Mouse (Mus musculus): ENCODE measurements at regions not wholly inside any gene's neighbourhood (a gene's known extent, or its start where the extent isn't known, plus 50 kb on each side); places are given as distances from the start of the nearest gene placed in this dataset.
A peak's percentile ranks its signal among the peaks of the same experiment; 100 is the strongest.

- no peak for DNase-seq
- no peak for ATAC-seq (ENCODE audit: low FRiP score, low TSS enrichment)
- 54% methylated on average over 6 of the region's 6 CpGs for WGBS
Observed at GRCm38 (mm10) chr13:97681228-97681987, 79.0 kb downstream of the Gm10260 start.

GRCm38 (mm10) chr13:97680283-97680896 is 80.0 kb downstream of the Gm10260 start:
- Histone ChIP-seq H3K4me1 (ENCODE audit: control insufficient read depth, insufficient read depth, low read length) (no peaks in the 10 kb centered on the region), H3K4me3 (replicated peaks; ENCODE audit: low read depth, low read length) (no peak overlapping the region), H3K4me2 (ENCODE audit: low read length) (no peak overlapping the region), H3K9me3 (ENCODE audit: control insufficient read depth, low read length) (no peaks in the 10 kb centered on the region), H3K36me3 (ENCODE audit: control insufficient read depth, insufficient read depth, low read length) (no peaks in the 10 kb centered on the region), H3K9ac (replicated peaks; ENCODE audit: low read length) (no peak overlapping the region), H3K27me3 (ENCODE audit: control insufficient read depth, insufficient read depth, low read length) (no peaks in the 10 kb centered on the region), H3K27ac (replicated peaks; ENCODE audit: low read depth, low read length) (no peak overlapping the region)
- 81% methylated on average over 5 of the region's 5 CpGs for WGBS
- ATAC-seq (ENCODE audit: low FRiP score, low TSS enrichment) (no peak), DNase-seq (no peak)

More at GRCm38 (mm10) chr13:97681228-97681987, 79.0 kb downstream of the Gm10260 start:
- H3K27me3 ChIP-seq (ENCODE audit: control insufficient read depth, insufficient read depth, low read length) = no peaks in the 10 kb centered on the region
- H3K27ac ChIP-seq (replicated peaks; ENCODE audit: low read depth, low read length) = no peak overlapping the region
- H3K4me3 ChIP-seq (replicated peaks; ENCODE audit: low read depth, low read length) = no peak overlapping the region
- H3K4me2 ChIP-seq (ENCODE audit: low read length) = no peak overlapping the region
- no peaks in the 10 kb centered on the region for H3K36me3 ChIP-seq (ENCODE audit: control insufficient read depth, insufficient read depth, low read length)
- H3K4me1 ChIP-seq (ENCODE audit: control insufficient read depth, insufficient read depth, low read length) = no peaks in the 10 kb centered on the region
- no peak overlapping the region for H3K9ac ChIP-seq (replicated peaks; ENCODE audit: low read length)
- no peaks in the 10 kb centered on the region for H3K9me3 ChIP-seq (ENCODE audit: control insufficient read depth, low read length)

GRCm38 (mm10) chr13:97678991-97679390 is 81.4 kb downstream of the Gm10260 start:
- no peak for DNase-seq
- no peak overlapping the region for H3K9ac ChIP-seq (replicated peaks; ENCODE audit: low read length)
- H3K36me3 ChIP-seq (ENCODE audit: control insufficient read depth, insufficient read depth, low read length) = no peaks in the 10 kb centered on the region
- no peaks in the 10 kb centered on the region for H3K27me3 ChIP-seq (ENCODE audit: control insufficient read depth, insufficient read depth, low read length)
- no peak overlapping the region for H3K27ac ChIP-seq (replicated peaks; ENCODE audit: low read depth, low read length)
- no peak overlapping the region for H3K4me2 ChIP-seq (ENCODE audit: low read length)
- WGBS = 93% methylated on average over 5 of the region's 5 CpGs
- H3K9me3 ChIP-seq (ENCODE audit: control insufficient read depth, low read length) = no peaks in the 10 kb centered on the region
- no peaks in the 10 kb centered on the region for H3K4me1 ChIP-seq (ENCODE audit: control insufficient read depth, insufficient read depth, low read length)
- no peak for ATAC-seq (ENCODE audit: low FRiP score, low TSS enrichment)
- no peak overlapping the region for H3K4me3 ChIP-seq (replicated peaks; ENCODE audit: low read depth, low read length)

DNA sequence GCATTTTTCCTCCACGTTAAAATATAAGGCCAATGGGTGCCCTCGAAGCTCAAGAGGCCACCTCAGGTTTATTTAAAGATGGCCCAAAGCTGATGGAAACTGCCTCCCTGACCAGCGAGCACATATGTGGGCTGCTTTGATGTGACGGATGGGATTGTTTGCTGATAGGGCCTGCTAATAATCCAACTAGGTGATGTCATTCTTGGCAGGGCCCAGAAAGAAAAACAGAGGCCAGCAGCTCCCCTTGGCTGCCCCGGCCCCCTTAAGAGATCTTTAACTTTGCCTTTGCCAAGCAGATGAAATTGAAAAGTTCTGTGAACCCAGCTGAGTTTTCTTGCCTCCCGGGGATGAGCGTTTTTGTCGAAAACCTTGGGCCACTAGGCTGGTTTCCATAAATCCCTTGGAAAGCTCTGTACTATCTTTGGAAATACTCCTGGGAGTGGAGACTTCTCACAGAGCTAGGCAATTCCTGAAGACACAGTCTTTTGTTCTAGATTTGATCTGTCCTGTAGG is 83.8 kb downstream of the Gm10260 start:
- Histone ChIP-seq H3K27ac (replicated peaks; ENCODE audit: low read depth, low read length) (no peak overlapping the region), H3K9me3 (ENCODE audit: control insufficient read depth, low read length) (no peaks in the 10 kb centered on the region), H3K4me3 (replicated peaks; ENCODE audit: low read depth, low read length) (no peak overlapping the region), H3K4me2 (ENCODE audit: low read length) (no peak overlapping the region), H3K4me1 (ENCODE audit: control insufficient read depth, insufficient read depth, low read length) (peaks cover 9% of the 10 kb centered on the region; the same call in 1 of the 2 replicates), H3K36me3 (ENCODE audit: control insufficient read depth, insufficient read depth, low read length) (no peaks in the 10 kb centered on the region), H3K27me3 (ENCODE audit: control insufficient read depth, insufficient read depth, low read length) (no peaks in the 10 kb centered on the region), H3K9ac (replicated peaks; ENCODE audit: low read length) (no peak overlapping the region)
- ATAC-seq (ENCODE audit: low FRiP score, low TSS enrichment) (no peak), DNase-seq (no peak)
- 82% methylated on average over 8 of the region's 8 CpGs for WGBS

GRCm38 (mm10) chr13:97673107-97673506 is 87.3 kb downstream of the Gm10260 start:
- WGBS = 90% methylated on average over 5 of the region's 5 CpGs
- Histone ChIP-seq H3K27me3 (ENCODE audit: control insufficient read depth, insufficient read depth, low read length) (no peaks in the 10 kb centered on the region), H3K4me3 (replicated peaks; ENCODE audit: low read depth, low read length) (no peak overlapping the region), H3K36me3 (ENCODE audit: control insufficient read depth, insufficient read depth, low read length) (no peaks in the 10 kb centered on the region), H3K9ac (replicated peaks; ENCODE audit: low read length) (no peak overlapping the region), H3K9me3 (ENCODE audit: control insufficient read depth, low read length) (no peaks in the 10 kb centered on the region), H3K4me1 (ENCODE audit: control insufficient read depth, insufficient read depth, low read length) (peaks cover 25% of the 10 kb centered on the region), H3K4me2 (ENCODE audit: low read length) (no peak overlapping the region), H3K27ac (replicated peaks; ENCODE audit: low read depth, low read length) (no peak overlapping the region)
- ATAC-seq (ENCODE audit: low FRiP score, low TSS enrichment) = no peak
- DNase-seq = no peak

GRCm38 (mm10) chr13:97672038-97672675 is 88.3 kb downstream of the Gm10260 start:
- no peak for ATAC-seq (ENCODE audit: low FRiP score, low TSS enrichment)
- Histone ChIP-seq H3K36me3 (ENCODE audit: control insufficient read depth, insufficient read depth, low read length) (no peaks in the 10 kb centered on the region), H3K4me2 (ENCODE audit: low read length) (no peak overlapping the region), H3K27me3 (ENCODE audit: control insufficient read depth, insufficient read depth, low read length) (no peaks in the 10 kb centered on the region), H3K9me3 (ENCODE audit: control insufficient read depth, low read length) (no peaks in the 10 kb centered on the region), H3K4me1 (ENCODE audit: control insufficient read depth, insufficient read depth, low read length) (peaks cover 25% of the 10 kb centered on the region), H3K9ac (replicated peaks; ENCODE audit: low read length) (no peak overlapping the region), H3K27ac (replicated peaks; ENCODE audit: low read depth, low read length) (peak overlapping the region; percentile 26), H3K4me3 (replicated peaks; ENCODE audit: low read depth, low read length) (no peak overlapping the region)
- DNase-seq = peak; percentile 59
- 33% methylated on average over 7 of the region's 7 CpGs for WGBS

GRCm38 (mm10) chr13:97669366-97669765 is 91.1 kb downstream of the Gm10260 start:
- H3K9me3 ChIP-seq (ENCODE audit: control insufficient read depth, low read length) = no peaks in the 10 kb centered on the region
- no peak overlapping the region for H3K4me3 ChIP-seq (replicated peaks; ENCODE audit: low read depth, low read length)
- no peaks in the 10 kb centered on the region for H3K36me3 ChIP-seq (ENCODE audit: control insufficient read depth, insufficient read depth, low read length)
- no peaks in the 10 kb centered on the region for H3K27me3 ChIP-seq (ENCODE audit: control insufficient read depth, insufficient read depth, low read length)
- peaks cover 25% of the 10 kb centered on the region for H3K4me1 ChIP-seq (ENCODE audit: control insufficient read depth, insufficient read depth, low read length)
- DNase-seq (no peak), ATAC-seq (ENCODE audit: low FRiP score, low TSS enrichment) (no peak)
- peak overlapping the region; percentile 21; the same call in 1 of the 2 replicates for H3K27ac ChIP-seq (replicated peaks; ENCODE audit: low read depth, low read length)
- 86% methylated on average over 8 of the region's 8 CpGs for WGBS
- no peak overlapping the region for H3K9ac ChIP-seq (replicated peaks; ENCODE audit: low read length)
- H3K4me2 ChIP-seq (ENCODE audit: low read length) = no peak overlapping the region

- no peak overlapping the region for H3K9ac ChIP-seq (replicated peaks; ENCODE audit: low read length)
- H3K4me3 ChIP-seq (replicated peaks; ENCODE audit: low read depth, low read length) = no peak overlapping the region
- H3K27ac ChIP-seq (replicated peaks; ENCODE audit: low read depth, low read length) = peak overlapping the region; percentile 21; the same call in 1 of the 2 replicates
- ATAC-seq (ENCODE audit: low FRiP score, low TSS enrichment) (no peak), DNase-seq (peak; percentile 55)
- no peaks in the 10 kb centered on the region for H3K36me3 ChIP-seq (ENCODE audit: control insufficient read depth, insufficient read depth, low read length)
- no peaks in the 10 kb centered on the region for H3K9me3 ChIP-seq (ENCODE audit: control insufficient read depth, low read length)
- no peak overlapping the region for H3K4me2 ChIP-seq (ENCODE audit: low read length)
- H3K4me1 ChIP-seq (ENCODE audit: control insufficient read depth, insufficient read depth, low read length) = peaks cover 25% of the 10 kb centered on the region
- no peaks in the 10 kb centered on the region for H3K27me3 ChIP-seq (ENCODE audit: control insufficient read depth, insufficient read depth, low read length)
- 47% methylated on average over 5 of the region's 5 CpGs for WGBS
Observed at GRCm38 (mm10) chr13:97668910-97669309, 91.5 kb downstream of the Gm10260 start.

Data from midbrain, embryonic 14.5 days (tissue).